Mouse (Mus musculus) neural tube, embryonic 14.5 days (tissue): Measurements from ENCODE around the gene Mpp5. TPM values are rescaled to one million over a fixed set of nuclear protein-coding genes. Genes with fewer than 3 reads are reported as not detected.

ENCODE experiments used
- ATAC-seq: fragments of 200-750 bp; cut with Nextera tagmentation; 2 replicates; pipeline ENCODE4 v1.8.0; 2017; ENCODE audit warnings: low read depth, mild to moderate bottlenecking, moderate TSS enrichment, moderate library complexity
- H3K27ac ChIP-seq: fragments of 300-500 bp; sonication (generic); 2 replicates; pipeline ENCODE4 v1.5.1; 2014; ENCODE audit warnings: low read depth, mild to moderate bottlenecking, control low read depth, low read length, moderate library complexity, mixed read lengths
- H3K27me3 ChIP-seq: fragments of 300-500 bp; sonication (generic); 2 replicates; pipeline ENCODE4 v1.6.1; 2014; ENCODE audit warnings: low read length; ENCODE audit not compliant: control insufficient read depth, insufficient read depth
- H3K36me3 ChIP-seq: fragments of 300-500 bp; sonication (generic); 2 replicates; pipeline ENCODE4 v1.6.1; 2014; ENCODE audit warnings: low read length, mixed read lengths; ENCODE audit not compliant: control insufficient read depth, insufficient read depth
- H3K4me1 ChIP-seq: fragments of 300-500 bp; sonication (generic); 2 replicates; pipeline ENCODE4 v1.6.1; 2014; ENCODE audit warnings: low read length; ENCODE audit not compliant: control insufficient read depth, insufficient read depth
- H3K4me2 ChIP-seq: fragments of 300-500 bp; sonication (generic); 2 replicates; pipeline ENCODE4 v1.6.1; 2014; ENCODE audit warnings: mild to moderate bottlenecking, low read depth, low read length, control low read depth
- H3K4me3 ChIP-seq: fragments of 300-500 bp; sonication (generic); 2 replicates; pipeline ENCODE4 v1.5.1; 2014; ENCODE audit warnings: low read depth, low read length, control low read depth, mixed read lengths
- H3K9ac ChIP-seq: fragments of 300-500 bp; sonication (generic); replicated peaks from 2 replicates; pipeline ENCODE4 v1.6.1; 2014; ENCODE audit warnings: low read depth, mild to moderate bottlenecking, control low read depth, low read length, mixed read lengths
- H3K9me3 ChIP-seq: fragments of 300-500 bp; sonication (generic); 2 replicates; pipeline ENCODE4 v1.6.1; 2016; ENCODE audit warnings: low read length; ENCODE audit not compliant: control insufficient read depth
- WGBS: fragments of 180-500 bp; shearing (Covaris S2); extraction: QIAGEN DNeasy Blood & Tissue Kit; methylation state at CpG from one replicate; pipeline ENCODE4 v1.1.7; 2014; 5-methylcytosine and 5-hydroxymethylcytosine counted together
- polyA plus RNA-seq: library from polyadenylated mRNA; unstranded; fragments of >200 nt; fragmentation: Nextera tagmentation; extraction: Ambion mirVana; gene quantifications from 2 replicates; pipeline ENCODE4 v1.2.1, GENCODE M21; 2014

The Mpp5 gene
- polyA plus RNA-seq, 1 experiment from 2014 or later: 11.4 TPM

DNA sequence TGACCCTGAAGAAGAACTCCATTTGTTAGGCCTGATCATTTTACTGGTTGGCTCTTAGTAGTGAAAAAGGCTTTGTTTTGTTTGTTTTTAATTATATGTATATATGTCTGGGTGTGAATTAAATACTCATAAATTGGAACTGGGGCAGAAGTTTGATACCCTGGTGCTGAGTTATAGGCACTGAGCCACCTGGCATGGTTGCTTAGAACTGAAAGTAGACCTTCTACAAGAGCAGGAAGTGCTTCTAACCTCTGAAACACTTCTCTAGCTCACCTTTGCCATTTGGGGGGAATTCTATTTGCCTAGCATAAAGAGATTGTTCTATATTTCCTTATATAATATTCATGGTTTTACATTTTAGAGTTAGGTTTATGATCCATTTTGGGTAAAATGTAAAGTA, 13.3 kb downstream of the Mpp5 start:
- Histone ChIP-seq H3K4me3 (no peak overlapping the region), H3K4me1 (no peaks in the 10 kb centered on the region)
- ATAC-seq: no peak

GRCm38 (mm10) chr12:78769031-78769713, 20.5 kb downstream of the Mpp5 start:
- no peaks in the 10 kb centered on the region for H3K27me3 ChIP-seq
- no peaks in the 10 kb centered on the region for H3K9me3 ChIP-seq
- H3K4me2 ChIP-seq: no peak overlapping the region
- H3K9ac ChIP-seq: no peak overlapping the region
- ATAC-seq: no peak
- no peaks in the 10 kb centered on the region for H3K4me1 ChIP-seq
- 83% methylated on average over 6 of the region's 6 CpGs for WGBS
- no peak overlapping the region for H3K4me3 ChIP-seq
- H3K36me3 ChIP-seq: no peaks in the 10 kb centered on the region
- no peak overlapping the region for H3K27ac ChIP-seq

More for the DNA sequence above, 13.3 kb downstream of the Mpp5 start:
- Histone ChIP-seq H3K9me3 (no peaks in the 10 kb centered on the region), H3K27me3 (no peaks in the 10 kb centered on the region), H3K9ac (no peak overlapping the region), H3K4me2 (no peak overlapping the region), H3K36me3 (no peaks in the 10 kb centered on the region), H3K27ac (no peak overlapping the region)

DNA sequence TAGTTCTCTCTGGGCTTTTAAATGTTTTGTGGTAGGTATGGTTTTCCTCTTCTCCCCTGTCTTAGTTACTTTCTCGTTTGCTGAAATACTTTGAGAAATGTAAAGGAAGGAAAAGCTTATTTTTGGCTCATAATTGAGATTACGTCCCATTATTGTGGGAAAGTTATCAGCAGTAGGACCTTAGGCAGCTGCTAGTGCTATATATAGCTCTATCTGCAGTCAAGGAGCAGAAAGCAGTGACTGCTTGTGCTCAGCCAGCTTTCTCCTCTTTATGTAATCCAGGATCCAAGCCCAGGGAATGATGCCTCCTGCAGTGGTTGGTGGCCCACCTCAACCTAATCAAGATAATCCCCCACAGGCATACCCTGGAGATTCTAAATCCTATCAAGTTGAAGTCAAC, 24.5 kb downstream of the Mpp5 start:
- no peak overlapping the region for H3K4me3 ChIP-seq
- no peak overlapping the region for H3K9ac ChIP-seq
- no peak overlapping the region for H3K27ac ChIP-seq
- no peak for ATAC-seq
- H3K27me3 ChIP-seq: no peaks in the 10 kb centered on the region
- no peaks in the 10 kb centered on the region for H3K4me1 ChIP-seq
- H3K36me3 ChIP-seq: no peaks in the 10 kb centered on the region
- 83% methylated on average over 2 of the region's 2 CpGs for WGBS
- H3K9me3 ChIP-seq: no peaks in the 10 kb centered on the region
- no peak overlapping the region for H3K4me2 ChIP-seq

- WGBS: 13% methylated on average over 2 of the region's 2 CpGs
- Histone ChIP-seq H3K9me3 (no peaks in the 10 kb centered on the region), H3K27me3 (no peaks in the 10 kb centered on the region), H3K9ac (no peak overlapping the region), H3K4me1 (no peaks in the 10 kb centered on the region), H3K4me3 (no peak overlapping the region), H3K27ac (no peak overlapping the region), H3K36me3 (no peaks in the 10 kb centered on the region), H3K4me2 (no peak overlapping the region)
- ATAC-seq: peak; percentile 77
These were observed 29.2 kb downstream of the Mpp5 start for GRCm38 (mm10) chr12:78777916-78778315.

DNA sequence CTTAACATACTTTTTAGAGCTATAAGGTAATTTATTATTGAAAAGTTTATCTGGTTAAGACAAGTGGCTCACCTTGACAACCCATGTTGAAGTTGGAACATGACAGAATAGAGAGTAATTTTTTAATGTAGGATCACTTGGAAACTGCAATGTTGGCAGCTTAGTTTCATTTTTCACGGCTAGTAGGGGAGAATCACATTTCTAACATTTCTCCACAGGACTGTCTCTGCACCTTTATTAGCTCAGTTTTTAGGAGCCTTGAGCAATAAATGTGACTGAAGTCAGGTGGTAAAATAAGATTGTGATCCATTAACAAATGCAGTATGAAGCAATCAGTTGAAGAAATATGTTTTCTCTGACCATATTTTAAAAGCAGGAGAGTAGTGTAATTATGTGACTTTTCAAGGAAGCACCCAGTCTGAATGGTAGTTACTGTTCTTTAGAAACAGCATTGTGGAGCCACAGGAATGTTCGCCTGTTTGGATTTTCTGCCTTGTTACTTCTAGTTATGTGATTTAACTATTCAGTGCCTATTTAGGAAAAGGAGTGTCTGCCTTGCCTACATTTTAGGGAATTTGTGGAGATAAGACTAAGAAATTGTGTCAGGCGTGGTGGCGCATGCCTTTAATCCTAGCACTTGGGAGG, 29.8 kb downstream of the Mpp5 start:
- Histone ChIP-seq H3K4me2 (no peak overlapping the region), H3K27ac (no peak overlapping the region)
- WGBS: 41% methylated on average over 4 of the region's 4 CpGs

DNA sequence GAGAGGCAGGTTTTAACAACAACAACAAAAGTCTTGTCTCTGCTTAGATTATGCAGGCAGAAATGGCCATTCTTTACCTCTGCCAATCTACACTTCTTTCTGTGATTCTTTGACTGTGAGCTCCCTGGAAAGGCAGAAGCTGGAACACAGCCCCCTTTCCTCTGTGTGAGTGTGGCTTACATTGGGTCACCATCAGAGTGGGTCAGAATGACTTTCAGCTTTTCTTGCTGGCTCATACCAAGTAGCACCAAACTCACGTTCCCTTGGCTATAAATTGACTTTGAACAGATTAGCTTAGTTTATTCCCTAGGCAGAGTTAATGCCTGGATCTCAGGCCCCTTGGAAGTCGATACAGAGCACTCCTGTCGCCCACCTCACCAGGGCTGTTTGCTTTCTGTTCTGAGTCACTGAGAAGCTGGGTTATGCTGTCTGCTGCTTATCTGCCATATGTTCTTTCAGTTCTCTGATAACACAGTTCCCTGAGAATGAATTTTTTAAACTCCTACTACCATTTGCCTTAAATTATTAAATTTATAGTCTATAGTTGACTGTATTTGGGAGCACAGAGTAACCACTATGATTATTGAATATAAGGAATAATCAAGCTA, 39.7 kb downstream of the Mpp5 start:
- no peak for ATAC-seq
- H3K4me3 ChIP-seq: no peak overlapping the region
- no peaks in the 10 kb centered on the region for H3K9me3 ChIP-seq
- no peak overlapping the region for H3K27ac ChIP-seq
- 55% methylated on average over 3 of the region's 3 CpGs for WGBS
- H3K4me2 ChIP-seq: no peak overlapping the region
- no peak overlapping the region for H3K9ac ChIP-seq
- H3K27me3 ChIP-seq: no peaks in the 10 kb centered on the region
- H3K36me3 ChIP-seq: no peaks in the 10 kb centered on the region
- H3K4me1 ChIP-seq: no peaks in the 10 kb centered on the region

More for the DNA sequence above, 29.8 kb downstream of the Mpp5 start:
- Histone ChIP-seq H3K36me3 (no peaks in the 10 kb centered on the region), H3K4me1 (no peaks in the 10 kb centered on the region), H3K9ac (no peak overlapping the region), H3K4me3 (no peak overlapping the region), H3K27me3 (no peaks in the 10 kb centered on the region), H3K9me3 (no peaks in the 10 kb centered on the region)
- ATAC-seq: no peak

GRCm38 (mm10) chr12:78790791-78791190, 42.1 kb downstream of the Mpp5 start:
- 75% methylated on average over 2 of the region's 2 CpGs for WGBS
- Histone ChIP-seq H3K4me3 (no peak overlapping the region), H3K9me3 (no peaks in the 10 kb centered on the region), H3K36me3 (no peaks in the 10 kb centered on the region), H3K4me2 (no peak overlapping the region), H3K9ac (no peak overlapping the region), H3K27me3 (no peaks in the 10 kb centered on the region), H3K27ac (no peak overlapping the region), H3K4me1 (no peaks in the 10 kb centered on the region)
- no peak for ATAC-seq

GRCm38 (mm10) chr12:78794236-78794635, 45.5 kb downstream of the Mpp5 start:
- no peak overlapping the region for H3K4me3 ChIP-seq
- 8% methylated on average over 1 of the region's 1 CpGs for WGBS
- H3K36me3 ChIP-seq: no peaks in the 10 kb centered on the region; the same call in 1 of the 2 replicates
- H3K9me3 ChIP-seq: no peaks in the 10 kb centered on the region
- ATAC-seq: no peak
- no peak overlapping the region for H3K27ac ChIP-seq
- H3K4me2 ChIP-seq: no peak overlapping the region
- no peaks in the 10 kb centered on the region for H3K27me3 ChIP-seq
- no peak overlapping the region for H3K9ac ChIP-seq
- H3K4me1 ChIP-seq: no peaks in the 10 kb centered on the region

GRCm38 (mm10) chr12:78800036-78800435, 51.3 kb downstream of the Mpp5 start:
- Histone ChIP-seq H3K4me1 (no peaks in the 10 kb centered on the region), H3K9me3 (no peaks in the 10 kb centered on the region), H3K4me3 (no peak overlapping the region), H3K27ac (no peak overlapping the region), H3K4me2 (no peak overlapping the region), H3K9ac (no peak overlapping the region), H3K27me3 (no peaks in the 10 kb centered on the region), H3K36me3 (no peaks in the 10 kb centered on the region; the same call in 1 of the 2 replicates)
- 93% methylated on average over 3 of the region's 3 CpGs for WGBS
- ATAC-seq: no peak
